28 mouse cellular contexts compared by ENCODE assay signal in genomic region chr17:35508279-35508678, GRCm38 (mm10). TPM values are rescaled to one million over a fixed set of nuclear protein-coding genes. Genes with fewer than 3 reads are reported as not detected.
"Had no signal": no experiment of that assay in that cellular context is flagged by ENCODE, and none has a peak within 500 bp of the region (broad histone marks: within the 10 kb centered on the region; RNA-seq: fewer than 3 reads in every experiment).

No protein-coding gene starts in this region.

RNA-seq across cellular contexts. Expression of gene Pou5f1, which starts 2.5 kb away (rescaled TPM):
- total RNA-seq: gastrocnemius, adult 2 months; gastrocnemius, postnatal 10 days; granulocyte monocyte progenitor cell, adult 5-6 weeks; heart, adult 18-20 months; heart, adult 8-10 months; heart, postnatal 10 days; heart, postnatal 25 days; heart, postnatal 4 days; left cerebral cortex, adult 18-20 months; left cerebral cortex, postnatal 10 days; left cerebral cortex, postnatal 25 days; left cerebral cortex, postnatal 4 days; liver, adult 2 months had no signal
- polyA plus RNA-seq: heart, embryonic 12.5 days; heart, embryonic 14.5 days; heart, embryonic 16.5 days; hindbrain, embryonic 10.5 days; hindbrain, embryonic 12.5 days; hindbrain, embryonic 14.5 days; hindbrain, embryonic 16.5 days; intestine, embryonic 15.5 days; kidney, adult 2 months; kidney, embryonic 15.5 days; limb, embryonic 15.5 days; liver, adult 2 months; liver, embryonic 12.5 days had no signal

RNA-seq across cellular contexts. Expression of gene Psors1c2, which starts 24.7 kb away (rescaled TPM):
- total RNA-seq: gastrocnemius, adult 2 months; gastrocnemius, postnatal 10 days; gastrocnemius, postnatal 25 days; gastrocnemius, postnatal 4 days; granulocyte monocyte progenitor cell, adult 5-6 weeks; heart, adult 18-20 months; heart, adult 8-10 months; heart, postnatal 10 days; heart, postnatal 25 days; heart, postnatal 4 days; liver, adult 2 months had no signal
- polyA plus RNA-seq: liver, adult 2 months had no signal

RNA-seq across cellular contexts. Expression of gene H2-Q10, which starts 38.4 kb away (rescaled TPM):
- total RNA-seq: layer of hippocampus, postnatal 14 days; left cerebral cortex, postnatal 10 days had no signal
- polyA plus RNA-seq: hindbrain, embryonic 14.5 days had no signal
